Mouse (Mus musculus): ENCODE data around the gene AC134908.4. TPM values are rescaled to one million over a fixed set of nuclear protein-coding genes. Genes with fewer than 3 reads are reported as not detected.

AC134908.4 gene
- total RNA-seq, 2 experiments from 2014 or later: not detected

GRCm38 (mm10) chr17:25831451-25832281, 36.2 kb upstream of the AC134908.4 start:
- DNase-seq: peak; percentile 48

- DNase-seq: no peak
Observed at GRCm38 (mm10) chr17:25830806-25831431, 35.5 kb upstream of the AC134908.4 start.

GRCm38 (mm10) chr17:25830200-25830753, 34.8 kb upstream of the AC134908.4 start:
- no peak for DNase-seq

- no peak for DNase-seq
Observed at GRCm38 (mm10) chr17:25829558-25830017, 34.1 kb upstream of the AC134908.4 start.

GRCm38 (mm10) chr17:25828712-25829557, 33.5 kb upstream of the AC134908.4 start, which contains the start of gene Jmjd8:
Gene Jmjd8, plus strand, starts transcription at chr17:25828867.
- peak; percentile 69 for DNase-seq

- DNase-seq: no peak
Observed at GRCm38 (mm10) chr17:25828223-25828594, 32.8 kb upstream of the AC134908.4 start.

GRCm38 (mm10) chr17:25827546-25828222, 32.2 kb upstream of the AC134908.4 start:
- no peak for DNase-seq

- no peak for DNase-seq
Observed at GRCm38 (mm10) chr17:25827011-25827410, 31.6 kb upstream of the AC134908.4 start.

GRCm38 (mm10) chr17:25825984-25826570, 30.6 kb upstream of the AC134908.4 start:
- no peak for DNase-seq

GRCm38 (mm10) chr17:25825311-25825710, 29.9 kb upstream of the AC134908.4 start:
- no peak for DNase-seq

- DNase-seq: no peak
Observed at GRCm38 (mm10) chr17:25824362-25825142, 29.1 kb upstream of the AC134908.4 start.

GRCm38 (mm10) chr17:25823452-25823851, 28.0 kb upstream of the AC134908.4 start, which contains the start of gene Wdr24:
Gene Wdr24, plus strand, starts transcription at chr17:25823627.
- no peak for DNase-seq

GRCm38 (mm10) chr17:25818851-25819780, 23.7 kb upstream of the AC134908.4 start:
- no peak for DNase-seq

GRCm38 (mm10) chr17:25817662-25818061, 22.2 kb upstream of the AC134908.4 start:
- no peak for DNase-seq

GRCm38 (mm10) chr17:25813471-25813870, 18.0 kb upstream of the AC134908.4 start:
- DNase-seq: peak; percentile 89

GRCm38 (mm10) chr17:25810890-25811289, 15.4 kb upstream of the AC134908.4 start:
- no peak for DNase-seq

- DNase-seq: no peak
Observed at GRCm38 (mm10) chr17:25809606-25810340, 14.3 kb upstream of the AC134908.4 start.
